Mouse (Mus musculus) megakaryocyte-erythroid progenitor cell, adult 5-6 weeks (primary cell): ENCODE results near the gene Psap. TPM values are rescaled to one million over a fixed set of nuclear protein-coding genes. Genes with fewer than 3 reads are reported as not detected.

Experiments used
- ATAC-seq: replicated peaks from 2 replicates; pipeline ENCODE4 v1.8.0; 2016; ENCODE audit warnings: mild to moderate bottlenecking, inconsistent platforms; ENCODE audit not compliant: severe bottlenecking, poor library complexity, low FRiP score, low TSS enrichment
- total RNA-seq, 2 experiments: library from RNA; stranded (forward) in 1 of 2; stranded (reverse) in 1 of 2; fragments of 200-1000, 215-1000 nt in 1 of 2; fragments of >200 nt in 1 of 2; fragmentation: Nextera tagmentation in 1 of 2; gene quantifications; 2 replicates each; pipeline ENCODE4 v1.2.3; 2014 to 2017

Gene Psap
- total RNA-seq, 2 experiments from 2014 or later: 82.8 to 84.3 TPM

DNA sequence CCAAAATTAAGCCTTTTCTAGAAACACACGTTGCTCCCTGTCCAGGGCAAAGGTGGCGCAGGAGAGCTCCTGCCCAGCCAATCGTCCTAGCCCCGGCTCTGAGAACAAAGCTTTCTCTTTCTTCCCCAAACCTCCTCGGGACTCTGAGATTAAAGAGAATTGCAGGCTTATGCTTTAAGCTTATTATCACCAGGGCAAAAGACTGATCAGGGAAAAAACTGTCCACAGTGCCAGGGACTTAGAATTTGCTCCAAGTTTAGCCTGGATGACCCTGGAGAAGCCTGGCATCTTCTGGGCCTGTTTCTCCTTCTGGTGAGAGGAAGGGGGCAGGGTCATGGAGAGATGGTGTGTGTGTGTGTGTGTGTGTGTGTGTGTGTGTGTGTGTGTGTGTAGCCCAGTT, 15.9 kb upstream of the Psap start:
- no peak for ATAC-seq

DNA sequence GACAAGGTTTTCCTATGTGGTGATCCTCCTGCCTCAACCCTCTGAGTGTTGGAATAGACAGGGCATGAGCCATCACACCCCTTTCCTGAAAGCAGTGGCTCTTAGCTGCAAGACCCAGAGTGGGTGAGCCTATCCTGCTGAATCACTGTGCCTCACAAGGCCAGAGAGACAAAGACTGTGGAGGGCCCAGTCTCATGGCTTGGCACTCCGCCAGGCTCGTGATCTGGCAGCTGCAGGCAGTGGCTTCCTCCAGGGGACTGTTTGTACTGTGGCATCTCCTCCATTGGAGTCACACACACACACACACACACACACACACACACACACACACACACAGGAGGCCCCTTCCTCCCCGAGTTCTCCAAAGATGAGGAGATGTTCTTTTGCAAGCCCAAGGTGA, 15.0 kb upstream of the Psap start:
- peak; percentile 89 for ATAC-seq

- ATAC-seq: no peak
Measured at GRCm38 (mm10) chr10:60263351-60263750, 14.1 kb upstream of the Psap start.

GRCm38 (mm10) chr10:60265252-60265651, 12.2 kb upstream of the Psap start:
- no peak for ATAC-seq

GRCm38 (mm10) chr10:60266842-60267401, 10.5 kb upstream of the Psap start:
- ATAC-seq: no peak

GRCm38 (mm10) chr10:60268738-60269137, 8.7 kb upstream of the Psap start:
- ATAC-seq: no peak

DNA sequence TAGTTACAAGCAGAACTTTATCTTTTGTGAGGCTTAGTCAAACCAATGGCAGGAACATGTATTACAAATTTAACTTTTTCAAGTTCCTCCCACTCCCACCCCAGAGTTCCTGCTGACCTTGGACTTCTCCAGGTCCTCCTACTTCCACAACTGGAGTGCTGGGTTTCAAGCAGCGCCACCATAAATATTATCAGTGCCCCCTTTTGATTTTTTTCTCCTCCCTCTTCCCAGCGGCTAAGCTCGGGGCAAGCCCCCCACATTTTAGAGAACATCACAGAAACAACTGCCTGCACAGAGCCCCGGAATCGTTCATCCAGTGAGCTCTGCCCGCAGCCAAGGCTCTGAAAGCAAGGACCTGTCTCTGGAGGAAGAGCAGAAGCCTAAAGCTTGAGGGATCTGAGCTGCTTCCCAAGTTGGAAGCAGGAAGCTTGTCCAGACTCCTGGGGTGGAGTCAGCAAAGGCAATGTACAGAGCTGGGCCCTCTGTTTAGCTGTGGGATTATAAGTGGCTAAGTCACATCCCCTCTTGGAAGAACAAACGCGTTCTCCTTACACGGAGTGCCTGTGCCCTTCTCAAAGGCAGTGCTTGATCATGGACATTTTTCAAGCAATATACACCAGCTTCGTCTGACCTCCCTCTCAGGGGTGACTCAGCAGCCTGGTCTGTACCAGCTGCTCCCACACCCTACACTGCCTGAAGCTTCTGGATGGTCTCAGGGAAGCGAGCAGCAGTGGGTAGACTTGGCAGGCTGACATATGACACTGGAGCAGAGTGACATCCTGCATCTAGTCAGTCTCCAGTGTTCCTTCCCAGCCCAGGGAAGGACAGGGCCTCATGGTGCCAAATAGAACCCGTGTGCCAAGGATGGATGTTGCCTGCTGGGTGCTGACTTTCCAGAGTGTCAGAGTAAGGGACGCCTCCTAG, 8.0 kb upstream of the Psap start:
- ATAC-seq: 0 out of 2 replicates have a peak, but pooled peaks have one; percentile 35

DNA sequence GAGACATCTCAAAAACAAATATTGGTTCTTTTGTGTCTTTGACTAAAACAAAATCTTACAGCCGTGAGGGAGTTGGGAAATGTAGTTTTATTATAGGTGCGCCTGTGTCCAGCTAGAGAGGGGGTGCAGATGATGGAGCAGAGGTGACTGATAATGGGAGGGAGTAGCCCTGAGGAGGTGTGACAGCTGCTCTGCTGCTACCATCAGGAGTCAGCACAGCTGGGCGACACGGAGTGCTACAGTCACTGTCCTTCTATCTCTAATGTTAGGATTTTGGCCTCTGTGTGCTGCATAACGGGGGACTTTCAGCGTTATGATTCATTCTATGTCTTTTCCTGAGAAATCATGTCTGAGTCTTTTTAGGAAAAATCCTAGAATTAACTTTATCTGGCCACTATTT, 6.4 kb upstream of the Psap start:
- no peak for ATAC-seq

DNA sequence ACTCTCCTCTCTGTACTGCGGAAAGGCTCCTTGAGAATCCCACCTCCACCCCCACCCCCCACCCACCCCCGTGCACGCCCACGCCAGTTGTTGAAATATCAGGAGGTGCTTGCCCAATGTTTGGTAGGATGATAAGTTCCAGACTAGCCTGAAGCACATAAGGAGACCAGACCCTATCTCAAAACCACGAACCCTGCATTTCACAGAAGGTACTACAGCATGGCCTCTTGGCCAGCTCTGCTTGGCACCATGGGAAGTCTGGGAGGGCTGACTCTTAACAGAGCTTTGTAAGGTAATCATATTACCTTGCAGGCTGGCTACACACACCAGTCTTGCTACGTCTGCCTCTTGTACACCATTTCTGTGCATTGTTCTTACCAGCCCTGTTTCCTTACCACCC, 5.2 kb upstream of the Psap start:
- ATAC-seq: peak; percentile 78

DNA sequence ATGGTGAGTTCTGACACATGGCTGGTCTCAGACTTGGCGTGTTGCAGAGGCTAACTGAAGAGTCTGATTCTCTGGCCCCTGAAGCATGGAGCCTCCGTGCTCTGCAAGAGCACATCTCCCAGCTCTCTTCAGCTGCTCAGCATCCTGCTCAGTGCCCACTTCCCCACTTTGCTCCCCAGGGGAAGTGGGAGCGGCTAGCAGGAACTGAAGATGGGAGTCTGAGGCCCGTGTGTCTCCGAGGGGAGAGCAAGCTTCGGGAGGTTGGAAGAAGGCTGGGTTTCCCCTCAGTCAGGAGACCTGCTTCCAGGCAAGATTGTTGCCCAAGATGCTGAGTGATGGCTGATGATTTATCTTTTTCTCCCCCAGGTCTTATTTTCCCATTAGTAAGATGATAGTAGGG, 4.0 kb upstream of the Psap start:
- ATAC-seq: no peak

DNA sequence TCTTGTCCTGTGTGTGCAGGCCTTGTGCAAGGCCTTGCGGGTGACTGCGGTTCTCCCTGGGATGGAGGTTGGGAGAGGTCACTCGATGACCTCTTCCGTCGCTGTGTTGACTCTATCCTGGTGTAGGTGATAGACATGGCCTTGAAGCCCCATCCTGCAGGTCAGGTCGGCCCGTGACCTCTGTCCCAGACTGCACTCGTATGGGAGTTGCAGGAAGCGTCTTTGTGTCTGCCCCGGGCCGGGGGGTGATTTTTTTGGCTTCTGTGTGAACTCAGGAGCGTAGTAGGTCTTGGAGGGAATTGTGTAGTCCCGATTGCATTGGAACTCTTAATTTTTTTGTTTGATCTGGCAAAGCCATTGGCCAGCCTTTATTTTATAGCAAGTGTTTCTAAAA, 576 bp downstream of the Psap start:
- no peak for ATAC-seq

GRCm38 (mm10) chr10:60278786-60279185, 1.4 kb downstream of the Psap start:
- no peak for ATAC-seq

DNA sequence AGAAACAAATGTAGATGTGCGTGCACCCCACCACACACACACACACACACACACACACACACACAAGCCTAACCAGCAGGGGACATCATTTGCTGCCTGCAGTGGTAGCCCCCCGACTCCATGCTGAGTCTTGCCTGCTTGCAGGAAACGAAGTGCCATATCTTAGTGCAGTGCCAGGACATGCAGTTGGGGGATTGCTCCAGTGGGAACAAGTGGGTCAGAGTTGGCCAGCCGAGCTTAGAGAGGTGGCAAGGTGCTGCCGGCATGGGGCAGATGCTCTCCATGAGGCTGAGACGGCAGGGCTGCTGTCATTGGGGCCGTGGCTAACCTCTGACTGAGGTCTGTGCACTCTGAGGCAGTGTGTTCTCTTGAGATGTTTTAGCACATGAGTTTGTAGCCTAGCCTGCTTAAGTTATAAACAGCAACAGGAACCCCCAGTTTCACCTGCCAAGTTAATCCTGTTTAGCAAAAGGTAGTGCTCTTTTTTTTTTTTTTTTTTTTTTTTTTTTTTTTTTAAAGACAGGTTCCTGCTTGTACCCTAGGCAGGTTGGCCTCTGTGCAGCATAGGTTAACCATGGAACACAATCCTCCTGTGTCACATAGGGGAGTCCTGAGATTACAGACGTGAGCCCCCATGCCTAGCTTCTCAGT, 2.0 kb downstream of the Psap start:
- ATAC-seq: no peak

DNA sequence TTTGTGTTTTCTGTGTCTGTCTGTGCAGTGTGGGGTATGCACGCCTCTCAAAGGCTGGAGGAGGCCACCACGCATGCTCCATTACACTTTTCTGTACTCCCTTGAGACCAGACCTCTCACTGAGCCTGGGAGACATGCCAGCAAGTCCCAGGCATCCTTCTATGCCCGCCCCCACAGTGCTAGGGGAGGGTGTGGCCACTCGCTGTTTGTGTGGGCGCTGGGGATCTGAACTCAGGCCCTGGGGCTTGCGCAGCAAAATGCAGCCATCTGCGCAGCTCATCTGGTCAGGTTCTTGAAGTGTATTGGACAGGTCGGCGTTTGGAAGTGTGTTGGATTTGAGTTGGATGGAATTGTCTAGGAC, 2.5 kb downstream of the Psap start:
- ATAC-seq: no peak

GRCm38 (mm10) chr10:60280353-60280752, 2.9 kb downstream of the Psap start:
- ATAC-seq: no peak

DNA sequence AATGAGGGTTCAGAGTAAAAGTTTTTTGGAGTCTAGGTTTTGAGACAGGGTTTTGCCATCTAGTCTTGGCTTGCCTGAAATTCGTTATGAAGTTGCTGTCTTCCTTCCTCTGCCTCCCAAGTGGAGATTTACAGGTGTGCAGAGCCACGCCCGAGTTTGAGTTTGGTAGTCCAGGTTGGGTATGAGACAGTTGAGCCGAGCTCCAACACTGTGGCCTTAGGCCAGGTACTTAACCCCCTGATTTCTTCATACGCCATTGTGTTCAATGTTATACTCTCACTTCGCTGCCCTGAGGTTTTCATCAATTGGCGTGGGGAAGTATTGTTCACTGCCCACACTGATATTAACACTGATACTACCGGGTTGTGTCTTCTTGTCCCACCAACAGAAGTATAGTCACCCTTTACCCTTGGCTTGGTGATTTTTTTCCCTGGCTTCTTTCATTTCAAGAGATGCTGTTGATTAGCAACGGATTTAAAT, 4.2 kb downstream of the Psap start:
- ATAC-seq: no peak

- no peak for ATAC-seq
Measured at GRCm38 (mm10) chr10:60282116-60283014, 4.9 kb downstream of the Psap start.

DNA sequence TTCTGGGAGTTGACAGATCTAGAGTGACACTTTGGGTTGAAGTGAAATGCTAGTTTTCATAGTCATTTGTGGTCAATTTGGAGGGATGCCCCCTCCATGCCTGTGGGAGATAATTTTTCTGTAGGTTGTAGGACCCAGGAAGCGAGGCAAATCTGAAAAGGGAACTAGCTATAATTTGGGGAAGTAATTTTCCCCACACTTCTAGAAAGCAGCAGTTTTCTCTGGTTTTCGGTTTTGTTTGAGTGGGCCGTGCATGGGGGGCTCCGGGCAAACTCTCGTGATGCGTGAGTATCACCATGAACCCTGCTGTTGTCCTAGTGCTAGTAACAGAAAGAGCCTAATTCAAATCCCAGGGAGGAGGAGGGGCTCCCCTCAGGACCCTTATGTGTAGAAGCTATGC, 6.8 kb downstream of the Psap start:
- ATAC-seq: peak; percentile 30; the same call in 1 of the 2 replicates

GRCm38 (mm10) chr10:60284676-60285111, 7.3 kb downstream of the Psap start:
- no peak for ATAC-seq
